Mouse (Mus musculus) thymus, adult 2 months (tissue): ENCODE measurements around the gene Isoc2b.

Experiments used
- CTCF ChIP-seq: fragments of 200-500 bp; IDR thresholded peaks from 2 replicates; pipeline ENCODE4 v1.5.1; 2012; ENCODE audit warnings: mild to moderate bottlenecking, control low read depth, low read length, moderate library complexity, borderline replicate concordance; ENCODE audit not compliant: control insufficient read depth, poor library complexity, insufficient read depth; ENCODE audit errors: extremely low read depth
- POLR2A ChIP-seq: fragments of 200-500 bp; IDR thresholded peaks from 2 replicates; pipeline ENCODE4 v1.6.1; 2012; ENCODE audit warnings: mild to moderate bottlenecking, low read length, control low read depth, moderate library complexity; ENCODE audit not compliant: control insufficient read depth, poor library complexity, insufficient read depth; ENCODE audit errors: extremely low read depth

DNA sequence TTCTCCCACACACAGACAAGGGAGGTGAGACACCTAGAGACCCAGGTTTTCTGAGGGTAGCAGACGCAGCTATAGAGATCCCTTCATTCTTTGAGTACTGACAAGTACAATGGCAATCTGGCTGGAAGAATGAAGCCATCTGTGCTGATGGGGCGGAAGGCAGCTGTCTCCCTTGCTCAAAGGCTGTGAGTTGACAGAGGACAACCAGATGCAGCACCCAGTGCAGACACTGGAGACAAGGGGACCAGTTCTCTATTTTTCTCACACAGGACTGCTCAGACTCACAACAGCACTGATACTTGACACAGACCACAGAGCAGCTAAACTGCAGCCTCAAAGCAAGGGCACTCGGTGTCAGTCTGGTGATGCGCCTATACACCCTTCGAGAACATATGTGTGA lies 28.0 kb downstream of the Isoc2b start:
- TF ChIP-seq CTCF (no peak), POLR2A (no peak)
